Mouse (Mus musculus) thymus, adult 2 months (tissue): ENCODE results near the gene Parp11. TPM values are rescaled to one million over a fixed set of nuclear protein-coding genes. Genes with fewer than 3 reads are reported as not detected.

Experiments
- DNase-seq: peaks from one replicate; pipeline ENCODE4 v3.0.0; 2021
- H3K27ac ChIP-seq: fragments of 200-500 bp; 2 replicates; pipeline ENCODE4 v1.5.1; 2012; ENCODE audit warnings: low read length, control low read depth; ENCODE audit not compliant: control insufficient read depth, insufficient read depth
- H3K27me3 ChIP-seq: fragments of 200-500 bp; 2 replicates; pipeline ENCODE4 v1.6.1; 2012; ENCODE audit warnings: mild to moderate bottlenecking, low read length, moderate library complexity, mixed read lengths; ENCODE audit not compliant: control insufficient read depth, insufficient read depth
- H3K36me3 ChIP-seq: fragments of 200-500 bp; 2 replicates; pipeline ENCODE4 v1.6.1; 2012; ENCODE audit warnings: mild to moderate bottlenecking, low read length, moderate library complexity; ENCODE audit not compliant: control insufficient read depth, insufficient read depth
- H3K4me1 ChIP-seq: fragments of 200-500 bp; replicated peaks from 2 replicates; pipeline ENCODE4 v1.6.1; 2012; ENCODE audit warnings: low read length; ENCODE audit not compliant: control insufficient read depth, insufficient read depth
- H3K4me3 ChIP-seq: fragments of 200-500 bp; 2 replicates; pipeline ENCODE4 v1.5.1; 2012; ENCODE audit warnings: mild to moderate bottlenecking, low read length, control low read depth, moderate library complexity; ENCODE audit not compliant: control insufficient read depth, insufficient read depth
- CTCF ChIP-seq: fragments of 200-500 bp; IDR thresholded peaks from 2 replicates; pipeline ENCODE4 v1.5.1; 2012; ENCODE audit warnings: mild to moderate bottlenecking, control low read depth, low read length, moderate library complexity, borderline replicate concordance; ENCODE audit not compliant: control insufficient read depth, poor library complexity, insufficient read depth; ENCODE audit errors: extremely low read depth
- POLR2A ChIP-seq: fragments of 200-500 bp; IDR thresholded peaks from 2 replicates; pipeline ENCODE4 v1.6.1; 2012; ENCODE audit warnings: mild to moderate bottlenecking, low read length, control low read depth, moderate library complexity; ENCODE audit not compliant: control insufficient read depth, poor library complexity, insufficient read depth; ENCODE audit errors: extremely low read depth
- WGBS: fragments of 180-500 bp; shearing (Covaris S2); methylation state at CpG from one replicate; pipeline ENCODE4 v1.1.7; 2018; 5-methylcytosine and 5-hydroxymethylcytosine counted together
- polyA plus RNA-seq: library from polyadenylated mRNA; depleted of rRNA; stranded (reverse); fragments of >200 nt; gene quantifications from 2 replicates; pipeline ENCODE4 v1.2.3, GENCODE M21; 2012; rRNA removed

Parp11 gene
- 43.6 and 50.7 TPM in 2 replicates for polyA plus RNA-seq

GRCm38 (mm10) chr6:127446436-127446890, at the start of gene Parp11:
Parp11 (plus strand) TSS chr6:127446840.
- 1% methylated on average over 8 of the region's 8 CpGs for WGBS
- peak within 1 kb of the TSS; percentile 51 for H3K27ac ChIP-seq
- peak; percentile 76 for DNase-seq
- H3K4me3 ChIP-seq = peak within 1 kb of the TSS; percentile 19; the same call in 1 of the 2 replicates
- no peak for TF ChIP-seq CTCF
- no peak for TF ChIP-seq POLR2A
- H3K4me1 ChIP-seq = peaks cover 7% of the 10 kb centered on the region
- no peaks in the 10 kb centered on the region for H3K27me3 ChIP-seq
- no peaks in the 10 kb centered on the region for H3K36me3 ChIP-seq

- 14% methylated on average over 2 of the region's 2 CpGs for WGBS
- Histone ChIP-seq H3K4me3 (no peak overlapping the region), H3K36me3 (no peaks in the 10 kb centered on the region), H3K27me3 (no peaks in the 10 kb centered on the region), H3K27ac (no peak overlapping the region), H3K4me1 (no peaks in the 10 kb centered on the region; the same call in 1 of the 2 replicates)
- DNase-seq = no peak
- no peak for TF ChIP-seq CTCF
- TF ChIP-seq POLR2A = no peak
These were observed 48.6 kb upstream of the Parp11 start for GRCm38 (mm10) chr6:127398073-127398472.

GRCm38 (mm10) chr6:127401419-127401818, 45.2 kb upstream of the Parp11 start:
- TF ChIP-seq CTCF (no peak), POLR2A (no peak)
- 33% methylated on average over 3 of the region's 3 CpGs for WGBS
- Histone ChIP-seq H3K27ac (no peak overlapping the region), H3K36me3 (no peaks in the 10 kb centered on the region), H3K27me3 (no peaks in the 10 kb centered on the region), H3K4me3 (no peak overlapping the region), H3K4me1 (no peaks in the 10 kb centered on the region; the same call in 1 of the 2 replicates)
- DNase-seq = no peak

GRCm38 (mm10) chr6:127404070-127404810, 42.4 kb upstream of the Parp11 start:
- Histone ChIP-seq H3K27me3 (no peaks in the 10 kb centered on the region), H3K4me3 (no peak overlapping the region), H3K4me1 (0 out of 2 replicates have a peak, but pooled peaks cover 5% of the 10 kb centered on the region), H3K36me3 (no peaks in the 10 kb centered on the region), H3K27ac (no peak overlapping the region)
- WGBS = 87% methylated on average over 13 of the region's 13 CpGs
- DNase-seq = no peak
- TF ChIP-seq CTCF (no peak), POLR2A (no peak)

GRCm38 (mm10) chr6:127405682-127406081, 41.0 kb upstream of the Parp11 start:
- 94% methylated on average over 7 of the region's 7 CpGs for WGBS
- Histone ChIP-seq H3K4me3 (no peak overlapping the region), H3K27me3 (no peaks in the 10 kb centered on the region), H3K4me1 (0 out of 2 replicates have a peak, but pooled peaks cover 5% of the 10 kb centered on the region), H3K36me3 (no peaks in the 10 kb centered on the region), H3K27ac (no peak overlapping the region)
- DNase-seq = no peak
- TF ChIP-seq POLR2A = no peak
- TF ChIP-seq CTCF = no peak

- DNase-seq = peak; percentile 3
- Histone ChIP-seq H3K27me3 (no peaks in the 10 kb centered on the region), H3K36me3 (no peaks in the 10 kb centered on the region), H3K4me3 (no peak overlapping the region), H3K27ac (no peak overlapping the region), H3K4me1 (0 out of 2 replicates have a peak, but pooled peaks cover 5% of the 10 kb centered on the region)
- 3% methylated on average over 4 of the region's 4 CpGs for WGBS
- no peak for TF ChIP-seq POLR2A
- no peak for TF ChIP-seq CTCF
These were observed 38.9 kb upstream of the Parp11 start for GRCm38 (mm10) chr6:127407742-127408141.
